Mouse (Mus musculus) E14TG2a.4 (cell line): ENCODE results near the gene Tmem115.

Source experiments
- CTCF ChIP-seq: conservative IDR thresholded peaks from 2 replicates; pipeline ENCODE4 v1.5.1; 2014; ENCODE audit warnings: low read length
- NANOG ChIP-seq: IDR thresholded peaks from 2 replicates; pipeline ENCODE4 v1.6.1; 2014; ENCODE audit warnings: borderline replicate concordance, low read length, mixed read lengths

- TF ChIP-seq CTCF (no peak), NANOG (no peak)
These were observed 38.5 kb downstream of the Tmem115 start for GRCm38 (mm10) chr9:107572327-107572662.
